Mouse (Mus musculus): ENCODE results near the gene Hes7. TPM values are rescaled to one million over a fixed set of nuclear protein-coding genes. Genes with fewer than 3 reads are reported as not detected.

Gene Hes7
- polyA plus RNA-seq, 1 experiment = 0.44 TPM

DNA sequence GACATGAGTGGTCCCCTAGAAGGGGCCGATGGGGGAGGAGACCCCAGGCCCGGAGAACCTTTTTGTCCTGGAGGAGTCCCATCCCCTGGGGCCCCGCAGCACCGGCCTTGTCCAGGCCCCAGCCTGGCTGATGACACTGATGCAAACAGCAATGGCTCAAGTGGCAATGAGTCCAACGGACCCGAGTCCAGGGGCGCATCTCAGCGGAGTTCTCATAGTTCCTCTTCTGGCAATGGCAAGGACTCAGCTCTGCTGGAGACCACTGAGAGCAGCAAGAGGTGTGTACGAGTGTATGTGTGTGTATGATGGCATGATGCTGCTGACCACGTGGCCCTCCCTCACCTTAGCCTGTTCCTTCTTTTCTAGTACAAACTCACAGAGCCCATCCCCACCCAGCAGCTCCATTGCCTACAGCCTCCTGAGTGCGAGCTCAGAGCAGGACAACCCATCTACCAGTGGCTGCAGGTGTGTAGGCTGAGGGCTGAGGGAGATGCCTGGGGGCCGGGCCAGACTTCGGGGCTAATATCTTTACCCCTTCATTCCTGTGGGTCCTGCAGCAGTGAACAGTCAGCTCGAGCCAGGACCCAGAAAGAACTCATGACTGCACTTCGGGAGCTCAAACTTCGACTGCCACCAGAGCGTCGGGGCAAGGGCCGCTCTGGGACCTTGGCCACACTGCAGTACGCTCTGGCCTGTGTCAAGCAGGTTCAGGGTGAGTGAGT lies 19.4 kb upstream of the Hes7 start:
- H3K4me3 ChIP-seq (ENCODE audit: extremely low read depth, insufficient read depth, insufficient read length) = no peak overlapping the region
- WGBS = 74% methylated on average over 20 of the region's 20 CpGs
- H3K4me1 ChIP-seq (ENCODE audit: control insufficient read depth, insufficient read depth, insufficient read length) = peaks cover 25% of the 10 kb centered on the region
- DNase-seq (ENCODE audit: low read depth in 1 of 2, low spot score in 2 of 2) = no peak
- peaks cover 45% of the 10 kb centered on the region for H3K36me3 ChIP-seq (ENCODE audit: control insufficient read depth, insufficient read depth, low read length)
- H3K27me3 ChIP-seq (ENCODE audit: control insufficient read depth, insufficient read depth, low read length) = no peaks in the 10 kb centered on the region
- TF ChIP-seq CTCF (IDR thresholded peaks at IDR 0.05; ENCODE audit: extremely low read depth, insufficient read depth, insufficient read length, insufficient replicate concordance) = no peak
- peak overlapping the region; percentile 78 for H3K27ac ChIP-seq (ENCODE audit: insufficient read depth, low read length)

GRCm38 (mm10) chr11:69101604-69102402 lies 18.4 kb upstream of the Hes7 start:
- H3K4me3 ChIP-seq (ENCODE audit: extremely low read depth, insufficient read depth, insufficient read length) = no peak overlapping the region
- peaks cover 22% of the 10 kb centered on the region for H3K4me1 ChIP-seq (ENCODE audit: control insufficient read depth, insufficient read depth, insufficient read length)

DNA sequence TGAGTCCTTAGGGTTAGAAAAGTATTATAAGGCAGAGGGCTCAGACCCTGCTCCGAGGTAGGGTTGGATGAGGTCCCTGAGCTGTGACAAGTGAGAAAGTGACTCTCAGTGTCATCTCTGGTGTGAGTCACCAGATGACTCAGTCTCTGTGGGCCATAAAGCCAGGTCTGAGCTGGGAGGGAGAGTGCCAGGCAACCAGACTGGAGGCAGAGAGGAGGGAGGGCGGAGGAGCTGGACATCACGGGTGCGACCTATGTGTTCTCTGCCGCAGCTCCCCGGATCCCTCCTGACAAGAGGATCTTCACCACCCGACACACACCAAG lies 17.8 kb upstream of the Hes7 start:
- WGBS = 95% methylated on average over 7 of the region's 7 CpGs
- no peak for DNase-seq (ENCODE audit: low read depth in 1 of 2, low spot score in 2 of 2)
- TF ChIP-seq CTCF (IDR thresholded peaks at IDR 0.05; ENCODE audit: extremely low read depth, insufficient read depth, insufficient read length, insufficient replicate concordance) (no peak), POLR2A (IDR thresholded peaks at IDR 0.05; ENCODE audit: low read depth, low read length) (no peak)
- H3K4me3 ChIP-seq (ENCODE audit: extremely low read depth, insufficient read depth, insufficient read length) = no peak overlapping the region
- H3K4me1 ChIP-seq (ENCODE audit: control insufficient read depth, insufficient read depth, insufficient read length) = peaks cover 16% of the 10 kb centered on the region; the same call in 1 of the 2 replicates
- peaks cover 58% of the 10 kb centered on the region for H3K36me3 ChIP-seq (ENCODE audit: control insufficient read depth, insufficient read depth, low read length)
- H3K27me3 ChIP-seq (ENCODE audit: control insufficient read depth, insufficient read depth, low read length) = no peaks in the 10 kb centered on the region
- H3K27ac ChIP-seq (ENCODE audit: insufficient read depth, low read length) = no peak overlapping the region

More at GRCm38 (mm10) chr11:69101604-69102402, 18.4 kb upstream of the Hes7 start:
- Histone ChIP-seq H3K36me3 (ENCODE audit: control insufficient read depth, insufficient read depth, low read length) (peaks cover 54% of the 10 kb centered on the region), H3K27me3 (ENCODE audit: control insufficient read depth, insufficient read depth, low read length) (no peaks in the 10 kb centered on the region), H3K27ac (ENCODE audit: insufficient read depth, low read length) (no peak overlapping the region)
- no peak for DNase-seq (ENCODE audit: low read depth in 1 of 2, low spot score in 2 of 2)
- 94% methylated on average over 21 of the region's 21 CpGs for WGBS
- TF ChIP-seq POLR2A (IDR thresholded peaks at IDR 0.05; ENCODE audit: low read depth, low read length) (no peak), CTCF (IDR thresholded peaks at IDR 0.05; ENCODE audit: extremely low read depth, insufficient read depth, insufficient read length, insufficient replicate concordance) (no peak)

DNA sequence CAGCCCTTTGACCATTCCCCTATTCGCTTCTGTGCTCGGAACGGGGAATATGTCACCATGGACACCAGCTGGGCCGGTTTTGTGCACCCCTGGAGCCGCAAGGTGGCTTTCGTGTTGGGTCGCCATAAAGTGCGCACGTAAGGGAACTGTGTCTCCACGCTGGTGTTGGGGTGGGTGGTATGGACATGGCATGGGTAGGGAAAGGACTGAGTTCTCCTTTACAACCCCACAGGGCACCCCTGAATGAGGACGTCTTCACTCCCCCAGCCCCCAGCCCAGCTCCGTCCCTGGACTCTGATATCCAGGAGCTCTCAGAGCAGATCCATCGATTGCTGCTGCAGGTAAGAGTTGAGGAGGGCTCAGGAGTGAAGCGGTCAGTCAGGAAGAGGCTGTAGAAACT lies 17.1 kb upstream of the Hes7 start:
- WGBS = 95% methylated on average over 14 of the region's 14 CpGs
- DNase-seq (ENCODE audit: low read depth in 1 of 2, low spot score in 2 of 2) = no peak
- TF ChIP-seq POLR2A (IDR thresholded peaks at IDR 0.05; ENCODE audit: low read depth, low read length) (no peak), CTCF (IDR thresholded peaks at IDR 0.05; ENCODE audit: extremely low read depth, insufficient read depth, insufficient read length, insufficient replicate concordance) (no peak)
- H3K4me1 ChIP-seq (ENCODE audit: control insufficient read depth, insufficient read depth, insufficient read length) = peaks cover 9% of the 10 kb centered on the region; the same call in 1 of the 2 replicates
- H3K27ac ChIP-seq (ENCODE audit: insufficient read depth, low read length) = no peak overlapping the region
- no peaks in the 10 kb centered on the region for H3K27me3 ChIP-seq (ENCODE audit: control insufficient read depth, insufficient read depth, low read length)
- H3K36me3 ChIP-seq (ENCODE audit: control insufficient read depth, insufficient read depth, low read length) = peaks cover 66% of the 10 kb centered on the region
- H3K4me3 ChIP-seq (ENCODE audit: extremely low read depth, insufficient read depth, insufficient read length) = no peak overlapping the region

GRCm38 (mm10) chr11:69103531-69104435 lies 16.4 kb upstream of the Hes7 start:
- Histone ChIP-seq H3K4me3 (ENCODE audit: extremely low read depth, insufficient read depth, insufficient read length) (no peak overlapping the region), H3K27me3 (ENCODE audit: control insufficient read depth, insufficient read depth, low read length) (no peaks in the 10 kb centered on the region), H3K36me3 (ENCODE audit: control insufficient read depth, insufficient read depth, low read length) (peaks cover 71% of the 10 kb centered on the region), H3K4me1 (ENCODE audit: control insufficient read depth, insufficient read depth, insufficient read length) (peaks cover 6% of the 10 kb centered on the region; the same call in 1 of the 2 replicates), H3K27ac (ENCODE audit: insufficient read depth, low read length) (no peak overlapping the region)
- no peak for TF ChIP-seq CTCF (IDR thresholded peaks at IDR 0.05; ENCODE audit: extremely low read depth, insufficient read depth, insufficient read length, insufficient replicate concordance)
- DNase-seq (ENCODE audit: low read depth in 1 of 2, low spot score in 2 of 2) = no peak
- WGBS = 95% methylated on average over 15 of the region's 15 CpGs

- Histone ChIP-seq H3K36me3 (ENCODE audit: control insufficient read depth, insufficient read depth, low read length) (peaks cover 78% of the 10 kb centered on the region), H3K27me3 (ENCODE audit: control insufficient read depth, insufficient read depth, low read length) (no peaks in the 10 kb centered on the region), H3K4me3 (ENCODE audit: extremely low read depth, insufficient read depth, insufficient read length) (no peak overlapping the region), H3K4me1 (ENCODE audit: control insufficient read depth, insufficient read depth, insufficient read length) (peaks cover 6% of the 10 kb centered on the region; the same call in 1 of the 2 replicates), H3K27ac (ENCODE audit: insufficient read depth, low read length) (no peak overlapping the region)
- WGBS = 95% methylated on average over 14 of the region's 14 CpGs
- no peak for DNase-seq (ENCODE audit: low read depth in 1 of 2, low spot score in 2 of 2)
- TF ChIP-seq POLR2A (IDR thresholded peaks at IDR 0.05; ENCODE audit: low read depth, low read length) (no peak), CTCF (IDR thresholded peaks at IDR 0.05; ENCODE audit: extremely low read depth, insufficient read depth, insufficient read length, insufficient replicate concordance) (no peak)
Observed at GRCm38 (mm10) chr11:69104487-69104886, 15.7 kb upstream of the Hes7 start.
